Mouse (Mus musculus) brain, embryonic 14.5 days (tissue): ENCODE measurements around the gene Gm11020.

Source experiments
- CTCF ChIP-seq: fragments of 200-500 bp; IDR thresholded peaks from 2 replicates; pipeline ENCODE4 v1.5.1; 2012; ENCODE audit warnings: inconsistent platforms, mild to moderate bottlenecking, moderate library complexity, borderline replicate concordance; ENCODE audit not compliant: insufficient read depth, insufficient read length; ENCODE audit errors: extremely low read depth
- POLR2A ChIP-seq: fragments of 200-500 bp; IDR thresholded peaks from 2 replicates; pipeline ENCODE4 v1.6.1; 2012; ENCODE audit warnings: mild to moderate bottlenecking, inconsistent platforms, borderline replicate concordance; ENCODE audit not compliant: poor library complexity, insufficient read depth, insufficient read length, severe bottlenecking; ENCODE audit errors: extremely low read depth

DNA sequence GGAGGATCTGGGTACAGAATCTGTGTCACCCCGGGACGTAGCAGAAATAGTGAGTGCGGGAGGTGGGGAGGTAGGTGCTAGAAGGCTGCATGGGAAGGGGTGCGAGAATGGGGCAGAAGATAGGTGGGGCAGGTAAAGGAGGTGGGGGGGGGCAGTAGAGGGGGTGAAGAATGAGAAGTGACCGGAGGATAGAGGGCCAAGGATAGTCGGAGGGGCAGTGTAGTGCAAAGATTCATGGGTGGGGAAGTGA lies 18.5 kb downstream of the Gm11020 start:
- TF ChIP-seq POLR2A (no peak), CTCF (no peak)
